Mouse (Mus musculus): ENCODE data around the gene Slco2a1. TPM values are rescaled to one million over a fixed set of nuclear protein-coding genes. Genes with fewer than 3 reads are reported as not detected.
A peak's percentile ranks its signal among the peaks of the same experiment; 100 is the strongest.

Slco2a1 gene
- polyA plus RNA-seq, 1 experiment from 2014 or later, result 1.2 TPM

DNA sequence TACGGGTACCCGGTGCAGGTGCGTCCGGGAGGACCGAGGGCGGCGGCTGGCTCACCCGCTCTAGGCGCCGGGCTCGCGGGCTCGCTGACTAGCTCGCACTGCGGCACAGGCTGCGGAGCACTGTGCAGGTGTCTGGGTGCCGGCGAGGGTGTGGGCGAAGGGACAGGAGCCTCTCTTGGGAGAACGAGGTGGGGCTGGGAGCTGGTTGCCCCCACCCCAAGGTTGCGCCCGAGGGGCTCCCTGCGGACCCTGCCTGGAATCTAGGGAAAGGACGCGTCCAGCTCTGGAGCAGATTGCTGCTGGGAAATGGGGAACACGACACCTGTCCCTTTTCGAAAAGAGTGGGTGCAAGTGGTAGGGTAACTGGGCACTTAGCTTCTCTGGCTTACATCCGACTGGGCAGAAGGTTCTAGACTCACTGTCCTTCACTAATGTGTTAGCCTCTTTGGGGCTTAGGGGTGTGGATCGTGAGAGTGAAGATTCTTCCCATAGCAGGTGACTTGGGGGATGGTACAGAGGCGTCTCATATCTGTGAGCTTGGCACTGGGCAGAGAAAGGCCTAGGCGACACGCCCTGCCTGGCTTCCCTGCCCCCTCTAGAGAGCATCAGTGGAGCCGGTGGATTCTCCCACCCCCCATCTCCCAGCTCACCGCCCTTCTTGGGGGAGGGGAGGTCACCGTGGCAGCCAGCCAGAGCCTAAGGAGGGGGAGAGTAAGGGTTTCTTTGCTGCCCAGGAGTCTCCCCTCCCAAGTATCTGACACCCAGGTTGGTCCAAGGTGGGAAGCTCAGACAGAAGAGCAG is 124.2 kb downstream of the Slco2a1 start:
- Histone ChIP-seq H3K9ac (replicated peaks) (peak overlapping the region; percentile 71), H3K27ac (no peak overlapping the region), H3K4me2 (peak overlapping the region; percentile 95), H3K36me3 (no peaks in the 10 kb centered on the region), H3K9me3 (no peaks in the 10 kb centered on the region), H3K4me3 (replicated peaks) (peak overlapping the region; percentile 72), H3K27me3 (peaks cover 59% of the 10 kb centered on the region), H3K4me1 (replicated peaks) (peaks cover 18% of the 10 kb centered on the region)
- ATAC-seq (ENCODE audit: insufficient number of reproducible peaks, insufficient read depth, low FRiP score, low TSS enrichment, low read depth), result 0 out of 2 replicates have a peak, but pooled peaks have one; percentile 17
- WGBS, result 2% methylated on average over 35 of the region's 35 CpGs

DNA sequence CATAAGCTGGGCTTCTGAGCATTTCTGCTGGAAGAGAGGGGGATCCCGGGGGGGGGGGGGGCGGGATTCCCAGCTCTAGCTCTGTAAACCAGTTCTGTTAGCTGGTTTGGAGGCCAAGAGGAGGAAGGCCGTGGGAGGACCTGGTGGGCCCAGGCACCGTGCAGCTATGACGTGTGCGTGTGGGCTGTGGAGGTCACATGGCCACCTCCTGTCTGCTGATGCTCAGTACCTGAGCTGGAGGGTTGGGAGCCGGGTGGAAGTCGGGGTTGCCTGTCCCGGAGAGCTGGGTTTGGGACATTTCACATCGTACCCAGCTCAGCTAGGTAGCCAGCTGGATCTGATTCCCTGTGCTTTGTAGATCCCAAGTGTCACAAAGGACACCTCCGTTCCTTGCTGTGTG is 124.8 kb downstream of the Slco2a1 start:
- H3K27ac ChIP-seq, result no peak overlapping the region
- peaks cover 18% of the 10 kb centered on the region for H3K4me1 ChIP-seq (replicated peaks)
- H3K4me3 ChIP-seq (replicated peaks), result no peak overlapping the region
- H3K4me2 ChIP-seq, result no peak overlapping the region
- peaks cover 59% of the 10 kb centered on the region for H3K27me3 ChIP-seq
- H3K9me3 ChIP-seq, result no peaks in the 10 kb centered on the region
- no peak overlapping the region for H3K9ac ChIP-seq (replicated peaks)
- WGBS, result 35% methylated on average over 10 of the region's 11 CpGs
- ATAC-seq (ENCODE audit: insufficient number of reproducible peaks, insufficient read depth, low FRiP score, low TSS enrichment, low read depth), result no peak
- H3K36me3 ChIP-seq, result no peaks in the 10 kb centered on the region

DNA sequence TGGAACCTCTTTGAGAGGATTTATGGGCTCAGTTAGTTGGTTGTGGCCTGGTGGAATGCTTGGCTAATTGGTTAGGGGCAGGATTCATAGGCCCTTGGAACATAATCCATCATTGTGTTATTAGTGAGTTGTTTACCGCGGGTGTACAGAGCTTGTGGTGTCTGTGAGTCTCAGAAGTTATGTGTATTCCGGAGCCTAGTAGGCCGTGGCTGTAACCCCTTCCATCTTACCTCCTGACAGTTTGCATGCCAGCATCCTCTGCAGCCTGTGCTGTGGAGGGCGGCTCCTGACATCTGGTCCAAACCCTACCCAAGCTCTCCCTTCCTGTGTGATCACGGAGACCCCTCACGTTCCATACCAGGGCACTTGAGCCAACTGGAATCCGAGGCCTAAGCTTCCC is 125.8 kb downstream of the Slco2a1 start:
- no peaks in the 10 kb centered on the region for H3K9me3 ChIP-seq
- no peak overlapping the region for H3K4me2 ChIP-seq
- peaks cover 18% of the 10 kb centered on the region for H3K4me1 ChIP-seq (replicated peaks)
- H3K4me3 ChIP-seq (replicated peaks), result no peak overlapping the region
- peaks cover 61% of the 10 kb centered on the region for H3K27me3 ChIP-seq
- no peak for ATAC-seq (ENCODE audit: insufficient number of reproducible peaks, insufficient read depth, low FRiP score, low TSS enrichment, low read depth)
- no peak overlapping the region for H3K9ac ChIP-seq (replicated peaks)
- H3K27ac ChIP-seq, result no peak overlapping the region
- WGBS, result 53% methylated on average over 8 of the region's 8 CpGs
- no peaks in the 10 kb centered on the region for H3K36me3 ChIP-seq

DNA sequence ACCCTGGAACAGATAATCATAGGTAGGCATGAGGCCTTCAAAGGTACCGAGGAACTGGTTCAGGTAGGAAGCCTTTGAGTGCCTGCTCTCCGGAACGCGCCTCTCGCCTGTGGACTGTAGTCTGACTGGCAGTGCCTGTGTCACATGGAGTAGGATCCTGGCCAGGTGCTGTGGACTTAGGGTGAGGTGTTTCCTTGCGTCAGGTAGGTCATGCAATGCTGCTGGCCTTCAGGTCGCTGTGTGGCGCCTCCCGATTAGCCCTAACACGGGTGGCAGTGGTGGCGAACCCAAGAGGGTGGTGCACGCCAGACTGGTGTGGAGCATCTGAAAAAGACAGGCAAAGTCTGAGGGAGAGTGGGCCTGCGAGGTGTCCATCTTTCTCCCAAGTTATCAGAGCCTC is 126.4 kb downstream of the Slco2a1 start:
- Histone ChIP-seq H3K4me1 (replicated peaks) (peaks cover 22% of the 10 kb centered on the region), H3K9ac (replicated peaks) (no peak overlapping the region), H3K4me3 (replicated peaks) (no peak overlapping the region), H3K27me3 (peaks cover 57% of the 10 kb centered on the region), H3K27ac (no peak overlapping the region), H3K36me3 (no peaks in the 10 kb centered on the region), H3K9me3 (no peaks in the 10 kb centered on the region), H3K4me2 (no peak overlapping the region)
- 89% methylated on average over 13 of the region's 13 CpGs for WGBS
- no peak for ATAC-seq (ENCODE audit: insufficient number of reproducible peaks, insufficient read depth, low FRiP score, low TSS enrichment, low read depth)

DNA sequence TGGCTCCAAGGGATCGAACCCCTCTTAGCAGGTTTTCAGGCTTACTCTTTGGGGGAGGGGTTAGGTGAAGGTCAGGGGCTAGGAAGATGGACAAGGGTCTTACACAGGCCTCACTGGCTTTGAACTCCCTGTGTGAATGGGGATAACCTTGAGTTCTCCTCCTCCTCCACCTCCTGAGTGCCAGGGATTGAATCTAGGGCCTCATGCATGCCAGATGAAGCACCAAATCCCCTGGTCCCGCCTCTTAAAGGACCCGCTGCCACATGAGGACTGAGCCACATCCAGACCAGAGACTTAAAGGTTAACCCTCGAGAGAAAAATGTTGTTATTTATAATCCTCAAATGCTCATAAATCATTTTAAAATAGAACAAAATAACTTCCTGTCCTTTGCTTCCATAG is 128.4 kb downstream of the Slco2a1 start:
- Histone ChIP-seq H3K4me1 (replicated peaks) (peaks cover 17% of the 10 kb centered on the region), H3K9me3 (no peaks in the 10 kb centered on the region), H3K27ac (no peak overlapping the region), H3K9ac (replicated peaks) (no peak overlapping the region), H3K27me3 (peaks cover 38% of the 10 kb centered on the region), H3K4me3 (replicated peaks) (no peak overlapping the region), H3K36me3 (no peaks in the 10 kb centered on the region), H3K4me2 (no peak overlapping the region)
- WGBS, result 82% methylated on average over 4 of the region's 4 CpGs
- ATAC-seq (ENCODE audit: insufficient number of reproducible peaks, insufficient read depth, low FRiP score, low TSS enrichment, low read depth), result no peak

DNA sequence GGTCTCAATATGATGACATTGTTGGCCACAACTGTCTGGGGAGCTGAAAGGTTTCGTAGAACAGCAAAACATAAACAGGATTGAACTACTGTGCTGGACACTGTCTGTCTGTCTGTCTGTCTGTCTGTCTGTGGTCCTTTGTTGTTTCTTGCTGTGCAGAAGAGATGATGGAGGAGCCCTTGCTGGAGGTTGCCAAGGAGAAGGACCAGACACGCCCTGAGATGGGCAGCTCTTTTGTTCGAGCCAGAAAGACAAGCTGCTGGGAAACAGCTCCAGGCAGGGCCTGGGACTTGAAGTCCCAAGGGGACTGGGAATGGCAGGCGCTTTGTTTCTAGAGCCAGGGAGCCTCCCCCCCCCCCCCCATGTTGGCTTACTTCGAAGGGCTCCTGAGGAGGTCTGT is 129.0 kb downstream of the Slco2a1 start:
- WGBS, result 76% methylated on average over 5 of the region's 5 CpGs
- Histone ChIP-seq H3K27me3 (peaks cover 32% of the 10 kb centered on the region), H3K4me1 (replicated peaks) (peaks cover 11% of the 10 kb centered on the region)

DNA sequence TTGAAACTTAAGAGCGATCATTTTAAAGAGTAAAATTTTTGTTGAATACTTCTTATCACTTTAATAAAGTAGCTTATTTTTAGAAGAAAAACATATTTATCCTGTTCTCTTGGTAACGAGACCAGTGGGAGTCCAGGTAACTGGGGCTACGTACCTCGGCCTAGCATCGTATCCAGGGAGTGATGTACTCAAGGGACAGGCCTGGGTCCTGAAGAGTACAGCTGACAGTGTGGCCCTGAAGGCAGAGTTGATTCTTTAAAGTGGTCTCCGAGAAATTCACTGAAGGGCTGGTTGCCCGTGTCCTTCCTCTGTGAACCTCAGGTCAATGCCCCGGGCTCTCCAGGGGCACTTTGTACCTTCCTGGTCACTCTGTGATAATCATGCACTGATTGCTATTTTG is 129.4 kb downstream of the Slco2a1 start:
- H3K27ac ChIP-seq, result no peak overlapping the region
- ATAC-seq (ENCODE audit: insufficient number of reproducible peaks, insufficient read depth, low FRiP score, low TSS enrichment, low read depth), result no peak
- H3K4me3 ChIP-seq (replicated peaks), result no peak overlapping the region
- no peak overlapping the region for H3K4me2 ChIP-seq
- H3K36me3 ChIP-seq, result no peaks in the 10 kb centered on the region
- peaks cover 27% of the 10 kb centered on the region for H3K27me3 ChIP-seq
- no peak overlapping the region for H3K9ac ChIP-seq (replicated peaks)
- WGBS, result 92% methylated on average over 8 of the region's 8 CpGs
- H3K4me1 ChIP-seq (replicated peaks), result peaks cover 6% of the 10 kb centered on the region
- H3K9me3 ChIP-seq, result no peaks in the 10 kb centered on the region

More for the DNA sequence above, 129.0 kb downstream of the Slco2a1 start:
- Histone ChIP-seq H3K36me3 (no peaks in the 10 kb centered on the region), H3K27ac (no peak overlapping the region), H3K4me3 (replicated peaks) (no peak overlapping the region), H3K9ac (replicated peaks) (no peak overlapping the region), H3K9me3 (no peaks in the 10 kb centered on the region), H3K4me2 (no peak overlapping the region)
- ATAC-seq (ENCODE audit: insufficient number of reproducible peaks, insufficient read depth, low FRiP score, low TSS enrichment, low read depth), result no peak

DNA sequence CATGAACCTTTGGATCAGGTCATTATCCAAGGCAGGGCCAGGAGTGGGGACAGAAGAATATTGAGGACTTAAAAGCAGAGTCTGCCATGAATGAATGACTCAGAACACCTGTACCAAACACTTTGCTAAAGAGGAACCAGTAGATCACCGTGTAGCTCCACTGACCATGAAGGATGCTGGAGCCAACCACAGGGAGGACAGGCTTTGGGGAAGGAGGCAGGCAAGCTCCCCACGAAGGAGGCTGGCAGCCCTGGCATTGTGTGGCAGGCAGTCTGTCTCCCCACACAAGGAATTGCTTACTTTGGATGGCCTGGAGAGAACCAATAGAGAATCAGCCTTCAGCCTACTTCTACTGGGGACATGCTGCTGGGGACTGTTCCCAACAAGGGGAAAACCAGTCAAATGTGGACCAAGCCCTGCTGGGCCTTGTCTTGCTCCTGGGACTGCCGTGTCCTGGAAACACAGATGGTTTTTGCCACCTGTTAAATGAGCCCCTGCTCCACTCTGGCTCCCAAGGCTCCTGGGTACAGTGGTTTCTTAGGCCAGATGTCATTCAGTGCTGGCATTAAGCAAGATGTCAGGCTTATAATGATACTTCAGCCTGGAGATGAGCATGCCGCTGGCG is 130.3 kb downstream of the Slco2a1 start:
- Histone ChIP-seq H3K4me3 (replicated peaks) (no peak overlapping the region), H3K4me1 (replicated peaks) (peaks cover 6% of the 10 kb centered on the region; the same call in 1 of the 2 replicates), H3K27ac (no peak overlapping the region), H3K9ac (replicated peaks) (no peak overlapping the region), H3K27me3 (peaks cover 19% of the 10 kb centered on the region), H3K9me3 (no peaks in the 10 kb centered on the region), H3K36me3 (no peaks in the 10 kb centered on the region), H3K4me2 (no peak overlapping the region)
- no peak for ATAC-seq (ENCODE audit: insufficient number of reproducible peaks, insufficient read depth, low FRiP score, low TSS enrichment, low read depth)
- 74% methylated on average over 5 of the region's 5 CpGs for WGBS

DNA sequence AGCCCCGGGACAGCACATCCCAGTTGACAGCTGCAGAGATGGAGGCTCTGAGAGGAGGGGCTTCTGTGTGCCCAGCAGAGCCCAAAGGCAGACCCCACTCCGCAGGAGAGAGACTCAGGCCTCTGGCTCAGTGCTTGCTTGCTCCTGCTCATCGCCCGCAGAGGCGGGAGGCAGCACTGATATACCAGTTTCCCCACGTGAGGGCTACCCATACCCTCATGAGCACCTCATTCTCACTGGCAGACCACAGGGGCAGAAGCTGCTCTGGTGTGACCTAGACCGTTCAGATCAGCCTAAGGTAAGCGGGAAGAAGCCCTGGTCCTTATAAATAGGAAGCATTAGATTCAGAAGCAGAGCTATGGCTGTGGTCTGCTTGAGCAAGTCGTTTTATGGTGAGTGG is 131.3 kb downstream of the Slco2a1 start:
- Histone ChIP-seq H3K9ac (replicated peaks) (no peak overlapping the region), H3K9me3 (no peaks in the 10 kb centered on the region)
- no peak for ATAC-seq (ENCODE audit: insufficient number of reproducible peaks, insufficient read depth, low FRiP score, low TSS enrichment, low read depth)

DNA sequence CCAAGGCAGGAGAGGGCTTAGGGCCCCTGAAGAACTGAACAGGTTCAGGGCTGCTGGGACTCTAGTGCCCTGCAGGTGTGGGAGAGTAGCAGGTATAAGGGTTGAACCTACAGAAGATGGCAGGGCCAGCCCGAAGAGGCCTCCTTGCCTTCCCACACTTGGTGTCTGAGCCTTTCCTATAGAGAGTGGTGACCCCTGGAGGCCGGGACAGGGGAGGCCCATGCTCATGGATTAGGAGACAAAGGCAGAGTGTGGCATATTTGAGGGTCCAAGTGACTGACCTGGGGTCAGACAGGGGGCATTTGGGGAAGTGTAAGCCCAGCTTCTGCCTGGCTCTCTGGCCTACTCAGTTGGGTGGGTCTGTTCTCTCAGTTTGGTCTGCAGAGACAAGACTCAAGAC is 131.7 kb downstream of the Slco2a1 start:
- 51% methylated on average over 2 of the region's 2 CpGs for WGBS
- no peak for ATAC-seq (ENCODE audit: insufficient number of reproducible peaks, insufficient read depth, low FRiP score, low TSS enrichment, low read depth)

More for the DNA sequence above, 131.3 kb downstream of the Slco2a1 start:
- Histone ChIP-seq H3K27me3 (peaks cover 9% of the 10 kb centered on the region), H3K4me1 (replicated peaks) (peaks cover 6% of the 10 kb centered on the region; the same call in 1 of the 2 replicates), H3K4me2 (no peak overlapping the region), H3K36me3 (no peaks in the 10 kb centered on the region), H3K4me3 (replicated peaks) (no peak overlapping the region), H3K27ac (no peak overlapping the region)
- WGBS, result 88% methylated on average over 9 of the region's 9 CpGs

DNA sequence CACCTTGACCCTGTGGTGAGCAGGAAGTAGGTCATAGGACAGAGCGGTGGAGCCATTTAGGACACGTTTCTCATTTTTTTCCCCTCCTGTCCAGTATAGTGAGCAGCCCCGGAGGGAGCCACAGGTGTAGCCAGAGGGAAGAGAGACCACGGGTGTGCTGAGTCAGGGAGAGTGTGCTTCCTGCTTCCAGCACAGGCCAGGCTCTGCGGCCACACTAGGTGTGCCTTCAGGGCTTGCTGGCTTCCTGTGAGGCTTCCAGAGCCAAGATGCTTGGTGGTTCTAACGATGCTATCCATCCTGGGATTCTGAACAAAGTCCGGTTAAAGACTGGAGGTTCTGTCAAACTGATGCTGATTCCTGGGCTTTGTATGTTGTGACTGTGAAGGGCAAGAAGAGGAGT is 133.0 kb downstream of the Slco2a1 start:
- 83% methylated on average over 7 of the region's 7 CpGs for WGBS
- Histone ChIP-seq H3K9ac (replicated peaks) (no peak overlapping the region), H3K4me3 (replicated peaks) (no peak overlapping the region), H3K36me3 (no peaks in the 10 kb centered on the region), H3K27me3 (peaks cover 4% of the 10 kb centered on the region; the same call in 1 of the 2 replicates), H3K9me3 (no peaks in the 10 kb centered on the region), H3K4me2 (no peak overlapping the region), H3K27ac (no peak overlapping the region), H3K4me1 (replicated peaks) (peaks cover 6% of the 10 kb centered on the region; the same call in 1 of the 2 replicates)
- ATAC-seq (ENCODE audit: insufficient number of reproducible peaks, insufficient read depth, low FRiP score, low TSS enrichment, low read depth), result no peak

More for the DNA sequence above, 131.7 kb downstream of the Slco2a1 start:
- H3K36me3 ChIP-seq, result no peaks in the 10 kb centered on the region
- H3K27ac ChIP-seq, result no peak overlapping the region
- H3K9ac ChIP-seq (replicated peaks), result no peak overlapping the region
- no peaks in the 10 kb centered on the region for H3K9me3 ChIP-seq
- H3K27me3 ChIP-seq, result peaks cover 5% of the 10 kb centered on the region
- no peak overlapping the region for H3K4me2 ChIP-seq
- H3K4me3 ChIP-seq (replicated peaks), result no peak overlapping the region
- peaks cover 6% of the 10 kb centered on the region; the same call in 1 of the 2 replicates for H3K4me1 ChIP-seq (replicated peaks)
